27 mouse cellular contexts compared by ENCODE assay signal in genomic region chr16:86741236-86741635, GRCm38 (mm10).
"Had no signal": no experiment of that assay in that cellular context is flagged by ENCODE, and none has a peak within 500 bp of the region (broad histone marks: within the 10 kb centered on the region; RNA-seq: fewer than 3 reads in every experiment).

No protein-coding gene starts in this region.

- DNase-seq: gastrocnemius, adult 2 months; gastrocnemius, postnatal 10 days; gastrocnemius, postnatal 25 days; heart, adult 18-20 months; heart, postnatal 10 days; heart, postnatal 4 days; kidney, adult 2 months; kidney, adult 9 months; kidney, postnatal 10 days; kidney, postnatal 25 days; kidney, postnatal 4 days; layer of hippocampus, adult 9-11 months; layer of hippocampus, postnatal 36 days; left cerebral cortex, postnatal 4 days had no signal

- H3K4me1 ChIP-seq: heart, embryonic 10.5 days; heart, embryonic 12.5 days; hindbrain, embryonic 10.5 days; hindbrain, embryonic 12.5 days; intestine, embryonic 15.5 days; limb, embryonic 13.5 days; limb, embryonic 15.5 days; liver, embryonic 12.5 days had no signal

- H3K9me3 ChIP-seq: heart, embryonic 10.5 days; heart, embryonic 12.5 days; hindbrain, embryonic 10.5 days; hindbrain, embryonic 12.5 days; intestine, embryonic 15.5 days; limb, embryonic 13.5 days; limb, embryonic 15.5 days; liver, embryonic 12.5 days had no signal

- H3K27me3 ChIP-seq: heart, embryonic 12.5 days; hindbrain, embryonic 12.5 days; intestine, embryonic 15.5 days; limb, embryonic 13.5 days; limb, embryonic 15.5 days; liver, embryonic 12.5 days had no signal

- ATAC-seq: hindbrain, embryonic 16.5 days; inflammation-experienced regulatory T-cells, adult 6 months; intestine, embryonic 15.5 days; intestine, postnatal 0 days; liver, embryonic 12.5 days had no signal

- H3K9ac ChIP-seq: heart, embryonic 12.5 days; hindbrain, embryonic 12.5 days; hindbrain, embryonic 14.5 days; intestine, embryonic 15.5 days; limb, embryonic 13.5 days; limb, embryonic 15.5 days; liver, embryonic 12.5 days; liver, embryonic 14.5 days had no signal

- H3K36me3 ChIP-seq: heart, embryonic 10.5 days; heart, embryonic 12.5 days; hindbrain, embryonic 10.5 days; hindbrain, embryonic 12.5 days; intestine, embryonic 15.5 days; limb, embryonic 13.5 days; limb, embryonic 15.5 days; liver, embryonic 12.5 days had no signal

- H3K4me3 ChIP-seq: gastrocnemius, adult 2 months; heart, embryonic 10.5 days; heart, embryonic 12.5 days; hindbrain, embryonic 10.5 days; hindbrain, embryonic 12.5 days; intestine, embryonic 15.5 days; limb, embryonic 13.5 days; limb, embryonic 15.5 days; liver, embryonic 12.5 days had no signal

- H3K4me2 ChIP-seq: heart, embryonic 12.5 days; hindbrain, embryonic 12.5 days; hindbrain, embryonic 14.5 days; intestine, embryonic 15.5 days; limb, embryonic 13.5 days; limb, embryonic 15.5 days; liver, embryonic 12.5 days had no signal

- H3K27ac ChIP-seq: gastrocnemius, adult 2 months; heart, embryonic 10.5 days; hindbrain, embryonic 10.5 days; hindbrain, embryonic 12.5 days; hindbrain, embryonic 14.5 days; intestine, embryonic 15.5 days; limb, embryonic 13.5 days; limb, embryonic 15.5 days; liver, embryonic 12.5 days; liver, embryonic 14.5 days had no signal
